Mouse (Mus musculus) liver, embryonic 13.5 days (tissue): ENCODE results near the gene Med13l. TPM values are rescaled to one million over a fixed set of nuclear protein-coding genes. Genes with fewer than 3 reads are reported as not detected.

Experiments
- ATAC-seq: fragments of 200-750 bp; cut with Nextera tagmentation; 2 replicates; pipeline ENCODE4 v1.8.0; 2017; ENCODE audit warnings: low read depth, mild to moderate bottlenecking, moderate number of reproducible peaks, moderate library complexity
- DNase-seq: peaks from one replicate; pipeline ENCODE4 v3.0.0; 2022
- H3K27ac ChIP-seq: fragments of 300-500 bp; sonication (generic); 2 replicates; pipeline ENCODE4 v1.5.1; 2015; ENCODE audit warnings: moderate library complexity, mild to moderate bottlenecking, inconsistent platforms
- H3K27me3 ChIP-seq: fragments of 300-500 bp; sonication (generic); 2 replicates; pipeline ENCODE4 v1.6.1; 2015; ENCODE audit warnings: mild to moderate bottlenecking, inconsistent platforms
- H3K36me3 ChIP-seq: fragments of 300-500 bp; sonication (generic); 2 replicates; pipeline ENCODE4 v1.6.1; 2015; ENCODE audit warnings: mild to moderate bottlenecking, inconsistent platforms
- H3K4me1 ChIP-seq: fragments of 300-500 bp; sonication (generic); replicated peaks from 2 replicates; pipeline ENCODE4 v1.6.1; 2015; ENCODE audit warnings: inconsistent platforms
- H3K4me2 ChIP-seq: fragments of 300-500 bp; sonication (generic); 2 replicates; pipeline ENCODE4 v1.6.1; 2015; ENCODE audit warnings: inconsistent platforms, mild to moderate bottlenecking, moderate library complexity
- H3K4me3 ChIP-seq: fragments of 300-500 bp; sonication (generic); replicated peaks from 2 replicates; pipeline ENCODE4 v1.5.1; 2015; ENCODE audit warnings: mild to moderate bottlenecking, inconsistent platforms
- H3K9ac ChIP-seq: fragments of 300-500 bp; sonication (generic); 2 replicates; pipeline ENCODE4 v1.6.1; 2015; ENCODE audit warnings: mild to moderate bottlenecking, inconsistent platforms
- H3K9me3 ChIP-seq: fragments of 300-500 bp; sonication (generic); replicated peaks from 2 replicates; pipeline ENCODE4 v1.6.1; 2016; ENCODE audit warnings: inconsistent platforms
- WGBS: fragments of 180-500 bp; shearing (Covaris S2); methylation state at CpG from one replicate; pipeline ENCODE4 v1.1.7; 2015; ENCODE audit not compliant: insufficient replicate concordance; 5-methylcytosine and 5-hydroxymethylcytosine counted together
- polyA plus RNA-seq: library from polyadenylated mRNA; unstranded; fragments of >200 nt; fragmentation: Nextera tagmentation; extraction: Ambion mirVana; gene quantifications from 2 replicates; pipeline ENCODE4 v1.2.1, GENCODE M21; 2015

Med13l gene
- polyA plus RNA-seq, 1 experiment from 2014 or later, result 10.1 TPM

- Histone ChIP-seq H3K4me1 (no peaks in the 10 kb centered on the region), H3K27ac (no peak overlapping the region), H3K36me3 (peaks cover 99% of the 10 kb centered on the region)
These were observed 182.6 kb downstream of the Med13l start for GRCm38 (mm10) chr5:118743067-118743466.

GRCm38 (mm10) chr5:118747026-118747425 lies 186.5 kb downstream of the Med13l start:
- Histone ChIP-seq H3K27me3 (no peaks in the 10 kb centered on the region), H3K36me3 (peaks cover 99% of the 10 kb centered on the region), H3K4me1 (no peaks in the 10 kb centered on the region), H3K9ac (no peak overlapping the region), H3K27ac (no peak overlapping the region), H3K9me3 (no peaks in the 10 kb centered on the region), H3K4me2 (no peak overlapping the region), H3K4me3 (no peak overlapping the region)
- no peak for DNase-seq
- no peak for ATAC-seq
- 94% methylated on average over 10 of the region's 10 CpGs for WGBS

More at GRCm38 (mm10) chr5:118743067-118743466, 182.6 kb downstream of the Med13l start:
- DNase-seq (no peak), ATAC-seq (no peak)
- no peaks in the 10 kb centered on the region for H3K9me3 ChIP-seq
- H3K27me3 ChIP-seq, result no peaks in the 10 kb centered on the region
- H3K4me2 ChIP-seq, result no peak overlapping the region
- H3K9ac ChIP-seq, result no peak overlapping the region
- H3K4me3 ChIP-seq, result no peak overlapping the region
- 76% methylated on average over 2 of the region's 2 CpGs for WGBS

- no peak overlapping the region for H3K4me3 ChIP-seq
- H3K4me2 ChIP-seq, result no peak overlapping the region
- H3K9me3 ChIP-seq, result no peaks in the 10 kb centered on the region
- 85% methylated on average over 13 of the region's 13 CpGs for WGBS
- no peak overlapping the region for H3K27ac ChIP-seq
- ATAC-seq (no peak), DNase-seq (no peak)
- no peaks in the 10 kb centered on the region for H3K27me3 ChIP-seq
- peaks cover 100% of the 10 kb centered on the region for H3K36me3 ChIP-seq
- no peak overlapping the region for H3K9ac ChIP-seq
- no peaks in the 10 kb centered on the region for H3K4me1 ChIP-seq
These were observed 191.1 kb downstream of the Med13l start for GRCm38 (mm10) chr5:118751446-118752179.

GRCm38 (mm10) chr5:118752868-118753267 lies 192.4 kb downstream of the Med13l start:
- WGBS, result 81% methylated on average over 3 of the region's 3 CpGs
- Histone ChIP-seq H3K4me2 (no peak overlapping the region), H3K4me3 (no peak overlapping the region), H3K27ac (no peak overlapping the region), H3K27me3 (no peaks in the 10 kb centered on the region), H3K36me3 (peaks cover 100% of the 10 kb centered on the region), H3K9ac (no peak overlapping the region), H3K4me1 (no peaks in the 10 kb centered on the region), H3K9me3 (no peaks in the 10 kb centered on the region)
- ATAC-seq (no peak), DNase-seq (no peak)

GRCm38 (mm10) chr5:118753471-118754044 lies 193.1 kb downstream of the Med13l start:
- no peak for DNase-seq
- H3K4me1 ChIP-seq, result no peaks in the 10 kb centered on the region
- H3K9me3 ChIP-seq, result no peaks in the 10 kb centered on the region
- 88% methylated on average over 10 of the region's 10 CpGs for WGBS
- H3K27me3 ChIP-seq, result no peaks in the 10 kb centered on the region
- H3K36me3 ChIP-seq, result peaks cover 100% of the 10 kb centered on the region
- H3K4me2 ChIP-seq, result no peak overlapping the region
- H3K27ac ChIP-seq, result no peak overlapping the region
- no peak overlapping the region for H3K4me3 ChIP-seq
- H3K9ac ChIP-seq, result no peak overlapping the region
- ATAC-seq, result no peak

- Histone ChIP-seq H3K9ac (no peak overlapping the region), H3K36me3 (peaks cover 100% of the 10 kb centered on the region), H3K4me2 (no peak overlapping the region), H3K27me3 (no peaks in the 10 kb centered on the region), H3K4me3 (no peak overlapping the region), H3K27ac (no peak overlapping the region), H3K9me3 (no peaks in the 10 kb centered on the region), H3K4me1 (no peaks in the 10 kb centered on the region)
- WGBS, result 93% methylated on average over 4 of the region's 4 CpGs
- ATAC-seq (no peak), DNase-seq (no peak)
These were observed 193.8 kb downstream of the Med13l start for GRCm38 (mm10) chr5:118754191-118754759.

GRCm38 (mm10) chr5:118756078-118756477 lies 195.6 kb downstream of the Med13l start:
- Histone ChIP-seq H3K4me3 (no peak overlapping the region), H3K9ac (no peak overlapping the region), H3K9me3 (no peaks in the 10 kb centered on the region), H3K4me2 (no peak overlapping the region), H3K36me3 (peaks cover 100% of the 10 kb centered on the region), H3K27me3 (no peaks in the 10 kb centered on the region), H3K27ac (no peak overlapping the region), H3K4me1 (no peaks in the 10 kb centered on the region)
- DNase-seq, result no peak
- WGBS, result 85% methylated on average over 2 of the region's 2 CpGs
- no peak for ATAC-seq

GRCm38 (mm10) chr5:118757396-118758301 lies 197.2 kb downstream of the Med13l start:
- no peak for ATAC-seq

GRCm38 (mm10) chr5:118760986-118761385 lies 200.5 kb downstream of the Med13l start:
- Histone ChIP-seq H3K4me3 (no peak overlapping the region), H3K9me3 (no peaks in the 10 kb centered on the region), H3K9ac (no peak overlapping the region), H3K4me1 (no peaks in the 10 kb centered on the region), H3K27me3 (no peaks in the 10 kb centered on the region), H3K36me3 (peaks cover 86% of the 10 kb centered on the region), H3K27ac (no peak overlapping the region), H3K4me2 (no peak overlapping the region)
- no peak for DNase-seq
- WGBS, result 86% methylated on average over 10 of the region's 10 CpGs
- no peak for ATAC-seq

More at GRCm38 (mm10) chr5:118757396-118758301, 197.2 kb downstream of the Med13l start:
- Histone ChIP-seq H3K9me3 (no peaks in the 10 kb centered on the region), H3K4me1 (no peaks in the 10 kb centered on the region), H3K9ac (no peak overlapping the region), H3K27ac (no peak overlapping the region), H3K36me3 (peaks cover 100% of the 10 kb centered on the region), H3K27me3 (no peaks in the 10 kb centered on the region), H3K4me2 (no peak overlapping the region), H3K4me3 (no peak overlapping the region)
- WGBS, result 82% methylated on average over 17 of the region's 17 CpGs
- no peak for DNase-seq

- H3K27me3 ChIP-seq, result no peaks in the 10 kb centered on the region
- DNase-seq, result no peak
- no peak overlapping the region for H3K4me2 ChIP-seq
- H3K36me3 ChIP-seq, result peaks cover 69% of the 10 kb centered on the region
- no peak overlapping the region for H3K27ac ChIP-seq
- WGBS, result 87% methylated on average over 18 of the region's 18 CpGs
- H3K4me1 ChIP-seq, result no peaks in the 10 kb centered on the region
- no peak overlapping the region for H3K9ac ChIP-seq
- no peak overlapping the region for H3K4me3 ChIP-seq
- no peaks in the 10 kb centered on the region for H3K9me3 ChIP-seq
- no peak for ATAC-seq
These were observed 202.2 kb downstream of the Med13l start for GRCm38 (mm10) chr5:118762499-118763185.
